Comparison of ENCODE assay signal across 25 mouse cellular contexts in the genomic region with DNA sequence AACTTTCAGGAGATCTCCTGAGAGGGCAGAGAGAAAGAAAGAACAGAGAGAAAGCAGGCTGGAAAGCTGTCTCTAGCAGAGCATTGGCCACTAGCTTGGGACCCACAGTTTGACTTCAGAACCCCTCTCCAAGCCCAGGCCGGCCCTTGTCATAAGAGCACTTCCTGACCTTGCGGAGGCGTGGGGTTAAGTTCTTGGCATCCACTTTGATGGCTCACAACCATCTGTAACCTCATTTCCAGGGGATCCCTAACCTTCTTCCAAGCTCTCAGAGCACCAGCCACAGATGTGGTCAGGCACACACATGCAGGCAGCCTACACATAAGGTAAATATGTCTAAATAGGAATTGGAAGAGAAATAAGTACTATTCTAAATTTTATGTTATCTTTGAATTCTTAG. TPM values are rescaled to one million over a fixed set of nuclear protein-coding genes. Genes with fewer than 3 reads are reported as not detected.
DNase-seq lines count a peak whose midpoint lies in the region.
"Had no signal": no experiment of that assay in that cellular context is flagged by ENCODE, and none has a peak within 500 bp of the region (broad histone marks: within the 10 kb centered on the region; RNA-seq: fewer than 3 reads in every experiment).

No protein-coding gene starts in this region.

- peak; percentile 19 to 22 for DNase-seq in heart, adult 9 months (ENCODE audit: low spot score in 2 of 2)
- DNase-seq in heart, adult 8-10 months (ENCODE audit: low spot score), result no peak
- peak; percentile 14 for DNase-seq in kidney, postnatal 14 days
- DNase-seq in kidney, adult 11 months, result no peak
- DNase-seq in 3T3-L1 (ENCODE audit: low read depth, low spot score) (peak; percentile 76), NIH3T3 (ENCODE audit: low read depth) (peak; percentile 42)
- no peak for DNase-seq in gastrocnemius, postnatal 14 days
- DNase-seq: adrenal gland, postnatal 25 days; cerebellum, adult 11-12 months; cerebellum, postnatal 10 days; gastrocnemius, postnatal 36 days; layer of hippocampus, postnatal 36 days; left cerebral cortex, postnatal 4 days; liver, postnatal 0 days; right cerebral cortex, adult 18-20 months; spleen, adult 18-20 months; thymus, adult 18-20 months; thymus, postnatal 36 days had no signal

- intact Hi-C loops in gastrocnemius, postnatal 14 days (cut with DNase I; ENCODE audit: low total_unique reads), result loop anchor here (10.0 kb wide), 1 partner anchor 453 kb away; no protein-coding TSS in a partner anchor

RNA-seq across cellular contexts. Expression of a gene that starts 35.0 kb away (rescaled TPM):
- 10 to 100 TPM; 37.7 to 43.4 (median 42.4) TPM for total RNA-seq in heart, adult 8-10 months (2022)
- total RNA-seq in gastrocnemius, postnatal 14 days (2021), result 10 to 100 TPM; 20.5 to 21.2 TPM

RNA-seq across cellular contexts. Expression of a gene that starts 35.3 kb away (rescaled TPM):
- total RNA-seq in heart, adult 8-10 months (2022), result not detected
- not detected for total RNA-seq in gastrocnemius, postnatal 14 days (2021)
- total RNA-seq: adrenal gland, adult 18-20 months; adrenal gland, postnatal 25 days; common myeloid progenitor, adult 5-6 weeks; gastrocnemius, adult 18-20 months; gastrocnemius, postnatal 36 days; heart, postnatal 10 days; layer of hippocampus, postnatal 36 days; left cerebral cortex, postnatal 4 days; megakaryocyte progenitor cell, adult 5-6 weeks; MEL; neutrophil, adult 5-6 weeks had no signal

Comparison
In these comparisons a context has a peak if more than half of its experiments do, and no peak if none do; other contexts are left out.
1. DNase-seq: peak in heart, adult 9 months (2 of 2), kidney, postnatal 14 days (single experiment), 3T3-L1 (single experiment) and NIH3T3 (single experiment); none in heart, adult 8-10 months (single experiment), kidney, adult 11 months (single experiment) and gastrocnemius, postnatal 14 days (single experiment).